Mouse (Mus musculus): ENCODE measurements around the gene Rarres2.

- TF ChIP-seq POLR2A (IDR thresholded peaks at IDR 0.05; ENCODE audit: borderline replicate concordance, control insufficient read depth, low read depth, low read length): no peak
- TF ChIP-seq CTCF (IDR thresholded peaks at IDR 0.05; ENCODE audit: control insufficient read depth, insufficient read depth, low read length): no peak
Observed at GRCm38 (mm10) chr6:48600594-48600993, 28.0 kb upstream of the Rarres2 start.

Measured in bone marrow, adult 2 months (tissue).